Mouse (Mus musculus): ENCODE measurements around the gene Nccrp1.
"Not testable (repeated sequence)": the region's sequence is repeated elsewhere in the genome, so short reads cannot be mapped to it uniquely, and the experiment has no call there.

The Nccrp1 gene

GRCm38 (mm10) chr7:28522536-28522935 is 24.5 kb downstream of the Nccrp1 start, which contains the start of gene Ifnl3:
Ifnl3 (plus strand) TSS chr7:28522836.
- not testable (repeated sequence) for DNase-seq (ENCODE audit: low spot score)

- DNase-seq (ENCODE audit: low spot score), result no peak
Measured at GRCm38 (mm10) chr7:28511441-28511840, 35.6 kb downstream of the Nccrp1 start.

DNA sequence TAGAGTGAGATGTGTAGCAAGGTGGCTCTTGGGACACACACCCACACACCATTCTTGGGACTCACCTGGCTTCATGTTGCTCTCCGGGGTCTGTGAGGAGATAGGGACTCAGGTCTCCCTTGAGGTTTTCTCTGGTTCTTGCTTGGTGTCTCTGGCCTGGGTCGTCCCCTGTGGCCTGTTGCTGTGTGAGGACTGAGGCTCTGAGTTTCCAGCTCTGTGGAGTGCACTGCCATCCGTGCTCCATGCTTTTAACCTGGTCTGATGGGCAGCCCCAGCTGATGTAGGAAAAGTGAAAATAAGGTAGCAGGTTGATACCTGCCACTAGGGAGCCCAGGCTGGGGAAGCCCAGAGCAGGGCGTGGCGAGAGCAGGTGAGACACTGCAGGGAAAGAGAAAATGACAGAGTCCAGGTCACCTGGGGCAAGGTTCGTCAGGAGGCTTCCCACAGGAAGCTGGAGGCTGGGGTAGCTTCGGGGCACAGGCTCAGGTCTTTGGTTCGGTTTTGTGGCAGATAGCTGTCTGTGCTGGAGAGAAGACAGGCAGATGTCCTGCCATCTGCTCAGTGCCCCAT is 36.6 kb downstream of the Nccrp1 start, which contains the start of gene Ifnl2:
Gene Ifnl2, minus strand, starts transcription at position 51 of the 570 bp plus-strand sequence.
- DNase-seq (ENCODE audit: low spot score), result not testable (repeated sequence)

GRCm38 (mm10) chr7:28509121-28509520 is 37.9 kb downstream of the Nccrp1 start:
- DNase-seq (ENCODE audit: low spot score), result not testable (repeated sequence)

DNA sequence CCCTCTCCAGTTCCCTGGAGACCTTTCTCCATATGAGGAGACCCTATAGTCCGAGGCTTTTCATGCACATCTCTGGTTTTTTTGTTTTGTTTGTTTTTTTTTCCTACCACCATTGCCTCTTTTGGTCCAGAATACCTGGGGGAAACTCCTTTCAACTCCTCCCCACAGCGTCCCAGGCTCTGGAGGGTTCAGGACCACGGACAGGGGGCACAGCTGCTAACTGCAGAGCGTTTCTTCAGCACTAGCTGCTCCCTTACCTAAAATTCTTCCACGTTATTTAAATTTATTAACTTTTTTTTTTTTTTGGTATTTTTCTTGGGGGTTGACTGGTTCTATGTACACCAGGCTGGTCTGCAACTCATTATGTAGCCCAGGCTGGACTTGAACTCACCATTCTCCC is 41.5 kb downstream of the Nccrp1 start:
- peak; percentile 70 for DNase-seq (ENCODE audit: low spot score)

- no peak for DNase-seq (ENCODE audit: low spot score)
Measured at GRCm38 (mm10) chr7:28495426-28495825, 51.6 kb downstream of the Nccrp1 start.
